Mouse (Mus musculus) liver, embryonic 14.5 days (tissue): ENCODE data around the gene Mras. TPM values are rescaled to one million over a fixed set of nuclear protein-coding genes. Genes with fewer than 3 reads are reported as not detected.

Experiments used
- ATAC-seq: fragments of 200-750 bp; cut with Nextera tagmentation; 2 replicates; pipeline ENCODE4 v1.8.0; 2017; ENCODE audit warnings: moderate number of reproducible peaks, mild to moderate bottlenecking, moderate library complexity; ENCODE audit not compliant: insufficient read depth
- DNase-seq, 3 experiments: peaks; one replicate each; pipeline ENCODE4 v3.0.0-alpha.2; 2012 to 2013; ENCODE audit warnings: low read depth in 3 of 3, low spot score in 3 of 3
- H3K27ac ChIP-seq: fragments of 300-500 bp; sonication (generic); 2 replicates; pipeline ENCODE4 v1.5.1; 2014; ENCODE audit warnings: moderate library complexity, mild to moderate bottlenecking, control low read depth, inconsistent platforms
- H3K27me3 ChIP-seq: fragments of 300-500 bp; sonication (generic); 2 replicates; pipeline ENCODE4 v1.6.1; 2014; ENCODE audit warnings: mild to moderate bottlenecking, low read length, moderate library complexity; ENCODE audit not compliant: control insufficient read depth, insufficient read depth
- H3K36me3 ChIP-seq: fragments of 300-500 bp; sonication (generic); replicated peaks from 2 replicates; pipeline ENCODE4 v1.6.1; 2014; ENCODE audit warnings: low read depth; ENCODE audit not compliant: control insufficient read depth, insufficient read depth
- H3K4me1 ChIP-seq, 2 experiments: fragments of 200-500 bp in 1 of 2; fragments of 300-500 bp in 1 of 2; sonication (generic) in 1 of 2; replicated peaks; 2 replicates each; pipeline ENCODE4 v1.6.1; 2012 to 2014; ENCODE audit warnings: antibody characterized with exemption in 1 of 2, inconsistent platforms in 1 of 2, low read length in 1 of 2; ENCODE audit not compliant: control insufficient read depth in 2 of 2, insufficient read depth in 2 of 2
- H3K4me2 ChIP-seq: fragments of 300-500 bp; sonication (generic); 2 replicates; pipeline ENCODE4 v1.6.1; 2014; ENCODE audit warnings: low read depth, mild to moderate bottlenecking, control low read depth, moderate library complexity
- H3K4me3 ChIP-seq, 2 experiments: fragments of 200-500 bp in 1 of 2; fragments of 300-500 bp in 1 of 2; sonication (generic) in 1 of 2; 2 replicates each; pipeline ENCODE4 v1.5.1; 2012 to 2014; ENCODE audit warnings: low read depth in 2 of 2, low read length in 2 of 2, mild to moderate bottlenecking in 2 of 2, control low read depth in 1 of 2, inconsistent platforms in 1 of 2, moderate library complexity in 1 of 2; ENCODE audit not compliant: insufficient read depth in 1 of 2
- H3K9ac ChIP-seq: fragments of 300-500 bp; sonication (generic); replicated peaks from 2 replicates; pipeline ENCODE4 v1.6.1; 2014; ENCODE audit warnings: mild to moderate bottlenecking, control low read depth, moderate library complexity
- H3K9me3 ChIP-seq: fragments of 300-500 bp; sonication (generic); 2 replicates; pipeline ENCODE4 v1.6.1; 2016; ENCODE audit warnings: low read length, mixed read lengths; ENCODE audit not compliant: control insufficient read depth
- CTCF ChIP-seq: IDR thresholded peaks from 2 replicates; pipeline ENCODE4 v1.5.1; 2016; ENCODE audit warnings: antibody characterized with exemption, low read depth, control low read depth
- EP300 ChIP-seq: IDR thresholded peaks from 2 replicates; pipeline ENCODE4 v1.6.1; 2016; ENCODE audit warnings: antibody characterized with exemption, low read depth
- WGBS: fragments of 180-500 bp; shearing (Covaris S2); extraction: QIAGEN DNeasy Blood & Tissue Kit; methylation state at CpG from one replicate; pipeline ENCODE4 v1.1.7; 2014; ENCODE audit not compliant: insufficient replicate concordance; 5-methylcytosine and 5-hydroxymethylcytosine counted together
- polyA plus RNA-seq, 2 experiments: library from polyadenylated mRNA; depleted of rRNA in 1 of 2; stranded (reverse) in 1 of 2; unstranded in 1 of 2; fragments of >200 nt; fragmentation: Nextera tagmentation in 1 of 2; extraction: Ambion mirVana in 1 of 2; gene quantifications; 2 replicates each; pipeline versions ENCODE4 v1.2.1 to v1.2.3; 2012 to 2014

The Mras gene
- polyA plus RNA-seq, 2 experiments: 2.7 to 3.5 TPM

DNA sequence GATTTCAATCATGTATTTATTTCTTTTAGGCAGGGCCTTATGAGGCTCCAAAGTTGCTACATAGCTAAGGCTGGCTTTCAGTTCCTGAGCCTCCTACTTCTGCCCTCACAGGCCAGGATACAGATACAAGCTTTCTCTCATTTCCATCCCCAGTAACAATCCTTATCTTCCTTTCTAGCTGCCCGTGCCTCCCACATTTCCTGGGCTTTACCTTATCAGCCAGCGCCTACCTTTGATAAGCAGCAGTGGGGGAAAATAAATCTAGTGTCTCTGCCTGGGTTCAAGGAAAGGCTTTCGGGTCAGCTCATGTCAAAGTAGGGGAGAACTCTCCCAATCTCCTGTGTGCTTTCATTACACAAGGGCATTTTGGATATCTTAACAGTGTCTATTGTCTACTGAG lies 95.6 kb downstream of the Mras start:
- Histone ChIP-seq H3K36me3 (no peaks in the 10 kb centered on the region), H3K4me1 (peaks cover 0 to 2% of the 10 kb centered on the region in 2 experiments; a peak in 1 of 4 replicates), H3K9ac (no peak overlapping the region), H3K9me3 (no peaks in the 10 kb centered on the region), H3K27me3 (no peaks in the 10 kb centered on the region), H3K4me2 (no peak overlapping the region), H3K27ac (no peak overlapping the region), H3K4me3 (no peak overlapping the region)
- TF ChIP-seq CTCF (no peak), EP300 (no peak)
- DNase-seq (no peak), ATAC-seq (no peak)
- 9% methylated on average over 3 of the region's 3 CpGs for WGBS

DNA sequence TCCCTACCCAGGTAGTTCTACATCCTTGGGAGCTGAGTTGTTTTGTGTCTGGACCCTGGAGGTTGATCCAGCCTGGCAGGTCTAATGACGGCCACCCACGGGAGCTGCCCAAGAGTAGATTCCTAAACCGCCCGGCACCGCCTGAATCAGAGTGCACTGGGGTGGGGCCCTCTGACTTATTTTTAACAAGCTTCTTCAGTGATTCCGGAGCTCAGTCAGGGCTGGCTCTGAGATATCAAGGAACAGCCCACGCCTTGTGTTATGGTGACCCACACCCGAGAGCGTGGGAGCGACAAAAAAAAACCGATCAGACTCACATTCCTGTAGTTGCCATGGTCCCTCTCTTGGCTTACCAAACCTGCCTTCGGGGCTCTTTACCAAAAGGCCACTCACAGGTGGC lies 97.1 kb downstream of the Mras start:
- Histone ChIP-seq H3K27me3 (no peaks in the 10 kb centered on the region), H3K9me3 (no peaks in the 10 kb centered on the region), H3K4me2 (no peak overlapping the region), H3K4me3 (no peak overlapping the region), H3K36me3 (no peaks in the 10 kb centered on the region), H3K9ac (no peak overlapping the region), H3K4me1 (no peaks in the 10 kb centered on the region), H3K27ac (no peak overlapping the region)
- TF ChIP-seq CTCF (no peak), EP300 (no peak)
- no peak for DNase-seq
- no peak for ATAC-seq
- WGBS: 69% methylated on average over 12 of the region's 12 CpGs

DNA sequence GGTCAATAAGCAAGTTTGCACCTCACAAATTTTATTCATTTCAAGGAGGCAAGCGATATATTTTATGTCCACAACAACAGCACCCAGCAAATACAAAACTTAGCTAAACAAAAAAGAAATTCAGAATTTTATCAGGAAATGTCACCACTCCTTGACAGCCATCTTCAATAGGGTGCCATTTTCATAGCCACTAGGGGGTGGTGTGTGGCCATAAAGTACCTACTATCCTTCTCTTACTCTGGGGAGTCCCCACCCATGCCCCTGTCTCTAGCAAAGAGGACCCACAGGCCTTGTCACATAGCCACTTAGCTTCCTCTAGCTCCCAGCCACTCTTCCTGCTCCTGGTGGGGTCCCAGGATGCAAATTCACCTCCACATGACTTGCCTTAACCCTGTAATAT lies 98.0 kb downstream of the Mras start:
- Histone ChIP-seq H3K4me2 (no peak overlapping the region), H3K9ac (no peak overlapping the region), H3K4me1 (no peaks in the 10 kb centered on the region), H3K9me3 (no peaks in the 10 kb centered on the region), H3K36me3 (no peaks in the 10 kb centered on the region), H3K27me3 (no peaks in the 10 kb centered on the region), H3K4me3 (no peak overlapping the region), H3K27ac (no peak overlapping the region)
- no peak for TF ChIP-seq EP300
- TF ChIP-seq CTCF: peak; percentile 24; the same call in 1 of the 2 replicates
- 58% methylated on average over 1 of the region's 1 CpGs for WGBS
- ATAC-seq (no peak), DNase-seq (no peak)

DNA sequence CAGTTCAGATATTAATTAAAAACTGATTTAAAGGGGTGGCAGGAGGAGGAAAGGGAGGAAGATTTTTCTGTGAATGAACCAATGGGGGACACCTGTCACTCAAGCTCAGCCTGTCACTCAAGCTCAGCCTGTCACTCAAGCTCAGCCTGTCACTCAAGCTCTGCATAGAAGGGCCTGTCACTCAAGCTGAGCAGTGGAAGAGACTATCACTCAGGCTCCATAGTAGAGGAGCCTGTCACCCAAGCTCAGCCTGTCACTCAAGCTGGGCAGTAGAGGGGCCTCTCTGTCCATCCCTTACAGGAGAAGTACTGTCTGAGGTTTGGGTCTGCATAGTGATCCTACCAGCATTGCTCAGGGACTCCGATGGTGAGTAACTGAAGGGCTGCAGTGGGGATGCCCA lies 98.9 kb downstream of the Mras start:
- 63% methylated on average over 1 of the region's 1 CpGs for WGBS
- no peak for ATAC-seq
- no peaks in the 10 kb centered on the region for H3K36me3 ChIP-seq
- no peaks in the 10 kb centered on the region for H3K4me1 ChIP-seq
- no peak for TF ChIP-seq CTCF
- H3K9ac ChIP-seq: no peak overlapping the region
- no peak overlapping the region for H3K27ac ChIP-seq
- no peak overlapping the region for H3K4me2 ChIP-seq
- H3K9me3 ChIP-seq: no peaks in the 10 kb centered on the region
- no peak for DNase-seq
- H3K4me3 ChIP-seq: no peak overlapping the region
- H3K27me3 ChIP-seq: no peaks in the 10 kb centered on the region

DNA sequence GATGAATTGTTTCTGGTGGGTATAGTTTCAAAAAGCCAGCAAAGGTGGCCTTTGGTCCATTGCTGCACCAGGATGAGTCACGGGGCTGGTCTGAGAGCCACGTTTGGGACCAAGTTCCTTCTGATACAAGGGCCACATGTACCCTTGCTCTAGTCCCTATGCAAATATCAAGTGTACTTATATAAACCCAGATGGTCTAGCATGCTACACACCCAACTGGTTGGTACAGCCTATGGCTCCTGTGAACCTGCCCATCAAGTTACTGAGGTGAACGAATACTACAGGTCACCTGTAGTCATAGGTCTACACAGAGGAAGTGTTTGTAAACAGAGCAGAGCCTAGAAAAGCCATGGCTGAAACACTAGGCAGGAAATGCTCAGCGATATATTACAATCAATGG lies 100.6 kb downstream of the Mras start:
- DNase-seq: no peak
- H3K4me2 ChIP-seq: no peak overlapping the region
- H3K4me1 ChIP-seq: no peaks in the 10 kb centered on the region
- H3K9ac ChIP-seq: no peak overlapping the region
- H3K36me3 ChIP-seq: no peaks in the 10 kb centered on the region
- H3K27me3 ChIP-seq: no peaks in the 10 kb centered on the region
- ATAC-seq: no peak
- TF ChIP-seq CTCF: no peak
- no peak for TF ChIP-seq EP300
- 62% methylated on average over 4 of the region's 4 CpGs for WGBS
- no peaks in the 10 kb centered on the region for H3K9me3 ChIP-seq
- H3K4me3 ChIP-seq: no peak overlapping the region
- no peak overlapping the region for H3K27ac ChIP-seq

Other genes starting within 250 kb of the Mras start
- gene Faiml, start 200.1 kb downstream of the Mras start, polyA plus RNA-seq (2012; rRNA removed): not detected in 2 replicates
- not detected in 2 replicates for gene Faiml, start 200.1 kb downstream of the Mras start, polyA plus RNA-seq (2014; fragmentation: Nextera tagmentation; extraction: Ambion mirVana)
- 10.5 and 13.7 TPM in 2 replicates for gene Cep70, start 194.0 kb downstream of the Mras start, polyA plus RNA-seq (2012; rRNA removed)
- gene Cep70, start 194.0 kb downstream of the Mras start, polyA plus RNA-seq (2014; fragmentation: Nextera tagmentation; extraction: Ambion mirVana): 25.5 and 27.2 TPM in 2 replicates
- gene Esyt3, start 78.8 kb downstream of the Mras start, polyA plus RNA-seq (2012; rRNA removed): 0.01 TPM in 2 replicates
- not detected in 2 replicates for gene Esyt3, start 78.8 kb downstream of the Mras start, polyA plus RNA-seq (2014; fragmentation: Nextera tagmentation; extraction: Ambion mirVana)
- 0.03 and 0.11 TPM in 2 replicates for gene Nme9, start 14.1 kb upstream of the Mras start, polyA plus RNA-seq (2012; rRNA removed)
- not detected in 2 replicates for gene Nme9, start 14.1 kb upstream of the Mras start, polyA plus RNA-seq (2014; fragmentation: Nextera tagmentation; extraction: Ambion mirVana)
- gene Armc8, start 131.5 kb upstream of the Mras start, polyA plus RNA-seq (2012; rRNA removed): 5.0 and 6.8 TPM in 2 replicates
- gene Armc8, start 131.5 kb upstream of the Mras start, polyA plus RNA-seq (2014; fragmentation: Nextera tagmentation; extraction: Ambion mirVana): 7.6 and 8.6 TPM in 2 replicates
- gene Dbr1, start 138.4 kb upstream of the Mras start, polyA plus RNA-seq (2012; rRNA removed): 6.4 and 10.4 TPM in 2 replicates
- 12.4 and 13.3 TPM in 2 replicates for gene Dbr1, start 138.4 kb upstream of the Mras start, polyA plus RNA-seq (2014; fragmentation: Nextera tagmentation; extraction: Ambion mirVana)
- not detected in 2 replicates for gene A4gnt, start 175.1 kb upstream of the Mras start, polyA plus RNA-seq (2012; rRNA removed)
- not detected in 2 replicates for gene A4gnt, start 175.1 kb upstream of the Mras start, polyA plus RNA-seq (2014; fragmentation: Nextera tagmentation; extraction: Ambion mirVana)
- 0.39 and 0.47 TPM in 2 replicates for gene Dzip1l, start 192.1 kb upstream of the Mras start, polyA plus RNA-seq (2012; rRNA removed)
- gene Dzip1l, start 192.1 kb upstream of the Mras start, polyA plus RNA-seq (2014; fragmentation: Nextera tagmentation; extraction: Ambion mirVana): 0.38 and 0.59 TPM in 2 replicates